In the genomic region with DNA sequence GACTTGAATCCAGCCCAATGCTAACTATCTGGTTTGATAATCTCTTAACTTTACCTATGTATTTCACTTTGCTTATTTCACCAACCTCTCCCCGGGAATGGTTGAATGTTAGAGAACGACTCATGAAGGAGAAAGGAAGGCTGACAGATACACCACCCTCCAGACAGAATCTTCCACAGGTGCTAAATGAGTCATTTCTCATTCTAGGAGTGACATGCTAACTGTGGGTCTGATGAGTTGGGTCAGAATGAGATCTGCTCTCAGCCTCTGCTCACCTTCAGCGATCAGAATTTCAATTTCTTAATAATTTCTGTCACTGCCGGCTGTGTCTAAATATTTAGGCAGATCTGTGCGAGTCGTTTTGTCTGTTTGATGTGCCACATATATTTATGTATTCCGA, we compare ENCODE assay signal across 24 mouse cellular contexts.
"Had no signal": no experiment of that assay in that cellular context is flagged by ENCODE, and none has a peak within 500 bp of the region (broad histone marks: within the 10 kb centered on the region; RNA-seq: fewer than 3 reads in every experiment).

No protein-coding gene starts in this region.

- DNase-seq: cerebellum, adult 9-10 months; cerebellum, adult 9-11 months; cerebellum, postnatal 10 days; cerebellum, postnatal 14 days; cerebellum, postnatal 25 days; cerebellum, postnatal 36 days; embryo, embryonic 11 days; forebrain, postnatal 0 days; gastrocnemius, adult 2 months; gastrocnemius, postnatal 10 days; gastrocnemius, postnatal 14 days; gastrocnemius, postnatal 25 days; gastrocnemius, postnatal 36 days; heart, adult 18-20 months; heart, adult 2 months had no signal

- H3K9me3 ChIP-seq: embryonic facial prominence, embryonic 10.5 days; embryonic facial prominence, embryonic 12.5 days; embryonic facial prominence, embryonic 13.5 days; embryonic facial prominence, embryonic 15.5 days; forebrain, embryonic 10.5 days; forebrain, embryonic 12.5 days; forebrain, embryonic 13.5 days; forebrain, embryonic 15.5 days had no signal

- H3K9ac ChIP-seq: embryonic facial prominence, embryonic 12.5 days; embryonic facial prominence, embryonic 13.5 days; embryonic facial prominence, embryonic 15.5 days; forebrain, embryonic 12.5 days; forebrain, embryonic 13.5 days; forebrain, embryonic 15.5 days; forebrain, postnatal 0 days had no signal

- H3K27me3 ChIP-seq: embryonic facial prominence, embryonic 12.5 days; embryonic facial prominence, embryonic 13.5 days; embryonic facial prominence, embryonic 15.5 days; forebrain, embryonic 12.5 days; forebrain, embryonic 13.5 days; forebrain, embryonic 15.5 days had no signal

- H3K4me1 ChIP-seq: embryonic facial prominence, embryonic 10.5 days; embryonic facial prominence, embryonic 12.5 days; forebrain, embryonic 10.5 days; forebrain, embryonic 12.5 days; forebrain, embryonic 13.5 days; forebrain, embryonic 15.5 days had no signal

- H3K4me2 ChIP-seq: embryonic facial prominence, embryonic 12.5 days; embryonic facial prominence, embryonic 13.5 days; embryonic facial prominence, embryonic 15.5 days; forebrain, embryonic 12.5 days; forebrain, embryonic 13.5 days; forebrain, embryonic 15.5 days had no signal

- H3K36me3 ChIP-seq: embryonic facial prominence, embryonic 10.5 days; embryonic facial prominence, embryonic 12.5 days; embryonic facial prominence, embryonic 13.5 days; embryonic facial prominence, embryonic 15.5 days; forebrain, embryonic 10.5 days; forebrain, embryonic 12.5 days; forebrain, embryonic 15.5 days had no signal

- H3K27ac ChIP-seq: embryonic facial prominence, embryonic 10.5 days; embryonic facial prominence, embryonic 12.5 days; embryonic facial prominence, embryonic 13.5 days; embryonic facial prominence, embryonic 15.5 days; forebrain, embryonic 10.5 days; forebrain, embryonic 12.5 days; forebrain, embryonic 13.5 days; forebrain, embryonic 15.5 days; gastrocnemius, adult 2 months; heart, adult 2 months had no signal

- H3K4me3 ChIP-seq: embryonic facial prominence, embryonic 10.5 days; embryonic facial prominence, embryonic 12.5 days; embryonic facial prominence, embryonic 13.5 days; embryonic facial prominence, embryonic 15.5 days; erythroblast, embryonic 14.5 days; forebrain, embryonic 10.5 days; forebrain, embryonic 12.5 days; forebrain, embryonic 13.5 days; forebrain, embryonic 15.5 days; gastrocnemius, adult 2 months; heart, adult 2 months had no signal
